Mouse (Mus musculus): Measurements from ENCODE around the gene Nadk2. TPM values are rescaled to one million over a fixed set of nuclear protein-coding genes. Genes with fewer than 3 reads are reported as not detected.
A peak's percentile ranks its signal among the peaks of the same experiment; 100 is the strongest.

Nadk2 gene
- polyA plus RNA-seq, 1 experiment from 2014 or later = 37.2 TPM

DNA sequence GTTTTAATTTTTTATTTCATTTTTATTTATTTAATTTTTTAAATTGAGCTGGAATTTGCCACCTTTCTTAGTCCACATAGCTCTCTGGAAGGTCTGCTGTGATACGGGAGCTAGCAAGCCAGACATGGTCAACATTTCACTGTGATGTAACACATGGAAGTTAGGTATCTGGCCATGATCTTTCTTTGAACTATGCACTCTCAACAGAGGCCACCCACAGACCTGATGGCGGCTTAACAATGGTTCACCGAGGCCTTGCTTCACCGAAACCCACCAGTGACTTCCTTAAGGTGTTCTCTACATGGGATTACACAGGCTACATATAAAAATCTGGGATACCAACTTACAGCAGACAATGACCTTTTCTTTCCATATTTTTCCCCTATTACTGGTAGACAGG, 43.1 kb downstream of the Nadk2 start:
- no peak overlapping the region for H3K4me3 ChIP-seq (ENCODE audit: low read depth, low read length)
- H3K4me1 ChIP-seq (ENCODE audit: control insufficient read depth, insufficient read depth, low read length) = no peaks in the 10 kb centered on the region
- ATAC-seq (ENCODE audit: insufficient number of reproducible peaks, low FRiP score, low TSS enrichment, low read depth) (no peak), DNase-seq (ENCODE audit: low spot score) (no peak)
- no peak overlapping the region for H3K27ac ChIP-seq (replicated peaks; ENCODE audit: low read depth, low read length)
- H3K9ac ChIP-seq (ENCODE audit: low read length) = no peak overlapping the region
- no peaks in the 10 kb centered on the region for H3K27me3 ChIP-seq (ENCODE audit: control insufficient read depth, insufficient read depth, low read length)
- H3K36me3 ChIP-seq (ENCODE audit: control insufficient read depth, insufficient read depth, low read length) = peaks cover 17% of the 10 kb centered on the region
- WGBS = 94% methylated on average over 4 of the region's 4 CpGs
- no peaks in the 10 kb centered on the region for H3K9me3 ChIP-seq (ENCODE audit: control insufficient read depth, low read length)
- no peak overlapping the region for H3K4me2 ChIP-seq (ENCODE audit: low read depth, severe bottlenecking)

DNA sequence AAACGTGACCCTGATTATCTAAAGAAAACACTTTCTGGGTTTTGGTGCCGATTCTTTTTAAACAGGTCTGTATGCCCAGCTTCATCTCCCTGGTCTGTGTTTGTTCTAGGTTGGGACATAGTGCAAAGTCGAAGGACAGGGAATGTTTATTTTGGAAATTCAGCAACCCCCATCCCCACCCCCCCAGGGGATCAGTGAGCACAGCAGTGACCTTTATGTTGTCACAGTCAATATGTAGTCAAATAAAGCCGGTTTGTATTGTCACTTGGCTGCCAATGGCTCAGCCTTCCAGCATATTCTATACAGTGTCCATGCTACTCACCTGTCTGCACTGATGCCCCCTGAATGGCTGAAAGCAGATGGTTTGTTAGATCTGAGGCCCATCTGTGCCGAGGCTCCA, 43.5 kb downstream of the Nadk2 start:
- no peaks in the 10 kb centered on the region for H3K4me1 ChIP-seq (ENCODE audit: control insufficient read depth, insufficient read depth, low read length)
- no peaks in the 10 kb centered on the region for H3K9me3 ChIP-seq (ENCODE audit: control insufficient read depth, low read length)
- peaks cover 18% of the 10 kb centered on the region for H3K36me3 ChIP-seq (ENCODE audit: control insufficient read depth, insufficient read depth, low read length)
- DNase-seq (ENCODE audit: low spot score) (no peak), ATAC-seq (ENCODE audit: insufficient number of reproducible peaks, low FRiP score, low TSS enrichment, low read depth) (no peak)
- H3K27ac ChIP-seq (replicated peaks; ENCODE audit: low read depth, low read length) = no peak overlapping the region
- no peak overlapping the region for H3K9ac ChIP-seq (ENCODE audit: low read length)
- no peak overlapping the region for H3K4me2 ChIP-seq (ENCODE audit: low read depth, severe bottlenecking)
- no peak overlapping the region for H3K4me3 ChIP-seq (ENCODE audit: low read depth, low read length)
- H3K27me3 ChIP-seq (ENCODE audit: control insufficient read depth, insufficient read depth, low read length) = no peaks in the 10 kb centered on the region
- 83% methylated on average over 5 of the region's 5 CpGs for WGBS

DNA sequence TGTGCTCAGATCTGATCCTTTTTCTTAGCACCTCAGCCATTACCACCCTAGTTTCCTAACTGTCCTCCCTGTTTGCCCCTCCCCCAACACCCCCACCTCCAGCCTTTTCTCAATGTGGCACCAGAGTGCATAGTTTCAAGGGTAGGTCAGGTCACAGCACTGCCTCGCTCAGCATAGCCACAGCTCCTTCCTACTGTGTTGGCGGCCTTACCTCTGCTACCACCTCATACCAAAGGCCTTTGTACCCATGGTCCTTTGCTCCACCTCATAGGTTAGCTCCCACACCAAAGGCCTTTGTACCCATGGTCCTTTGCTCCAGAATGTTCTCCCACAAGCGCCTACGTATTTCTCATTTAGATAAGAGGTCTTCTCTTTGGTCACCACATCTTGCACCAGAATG, 47.8 kb downstream of the Nadk2 start:
- no peak overlapping the region for H3K27ac ChIP-seq (replicated peaks; ENCODE audit: low read depth, low read length)
- no peak overlapping the region for H3K9ac ChIP-seq (ENCODE audit: low read length)
- DNase-seq (ENCODE audit: low spot score) = no peak
- no peaks in the 10 kb centered on the region for H3K9me3 ChIP-seq (ENCODE audit: control insufficient read depth, low read length)
- peaks cover 23% of the 10 kb centered on the region for H3K36me3 ChIP-seq (ENCODE audit: control insufficient read depth, insufficient read depth, low read length)
- H3K4me1 ChIP-seq (ENCODE audit: control insufficient read depth, insufficient read depth, low read length) = no peaks in the 10 kb centered on the region
- H3K4me2 ChIP-seq (ENCODE audit: low read depth, severe bottlenecking) = no peak overlapping the region
- 96% methylated on average over 4 of the region's 4 CpGs for WGBS
- no peak overlapping the region for H3K4me3 ChIP-seq (ENCODE audit: low read depth, low read length)
- no peaks in the 10 kb centered on the region for H3K27me3 ChIP-seq (ENCODE audit: control insufficient read depth, insufficient read depth, low read length)
- no peak for ATAC-seq (ENCODE audit: insufficient number of reproducible peaks, low FRiP score, low TSS enrichment, low read depth)

DNA sequence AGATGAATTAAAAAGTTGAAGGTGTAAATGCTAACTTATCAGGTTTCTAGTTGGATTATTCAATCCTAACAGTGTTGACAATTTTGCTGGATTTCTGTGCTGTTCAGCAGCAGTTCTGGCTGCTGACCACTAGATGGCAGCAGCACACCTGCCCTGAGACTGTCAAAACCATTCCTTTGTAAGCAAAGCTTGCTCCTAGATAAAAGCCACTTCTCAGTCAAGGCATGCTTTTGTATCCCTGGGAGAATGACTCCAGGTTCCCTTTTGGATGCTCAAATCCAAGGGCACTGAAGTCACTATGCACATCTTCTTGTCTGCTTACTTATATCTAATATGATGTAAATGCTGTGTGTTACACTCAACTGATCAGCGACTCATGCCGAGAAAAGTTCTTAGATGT, 49.0 kb downstream of the Nadk2 start:
- H3K9me3 ChIP-seq (ENCODE audit: control insufficient read depth, low read length) = no peaks in the 10 kb centered on the region
- H3K27ac ChIP-seq (replicated peaks; ENCODE audit: low read depth, low read length) = no peak overlapping the region
- H3K9ac ChIP-seq (ENCODE audit: low read length) = no peak overlapping the region
- no peak overlapping the region for H3K4me3 ChIP-seq (ENCODE audit: low read depth, low read length)
- peak; percentile 35; the same call in 1 of the 2 replicates for ATAC-seq (ENCODE audit: insufficient number of reproducible peaks, low FRiP score, low TSS enrichment, low read depth)
- H3K27me3 ChIP-seq (ENCODE audit: control insufficient read depth, insufficient read depth, low read length) = no peaks in the 10 kb centered on the region
- WGBS = 98% methylated on average over 2 of the region's 2 CpGs
- H3K4me2 ChIP-seq (ENCODE audit: low read depth, severe bottlenecking) = no peak overlapping the region
- DNase-seq (ENCODE audit: low spot score) = peak; percentile 64
- H3K36me3 ChIP-seq (ENCODE audit: control insufficient read depth, insufficient read depth, low read length) = peaks cover 18% of the 10 kb centered on the region
- no peaks in the 10 kb centered on the region for H3K4me1 ChIP-seq (ENCODE audit: control insufficient read depth, insufficient read depth, low read length)

DNA sequence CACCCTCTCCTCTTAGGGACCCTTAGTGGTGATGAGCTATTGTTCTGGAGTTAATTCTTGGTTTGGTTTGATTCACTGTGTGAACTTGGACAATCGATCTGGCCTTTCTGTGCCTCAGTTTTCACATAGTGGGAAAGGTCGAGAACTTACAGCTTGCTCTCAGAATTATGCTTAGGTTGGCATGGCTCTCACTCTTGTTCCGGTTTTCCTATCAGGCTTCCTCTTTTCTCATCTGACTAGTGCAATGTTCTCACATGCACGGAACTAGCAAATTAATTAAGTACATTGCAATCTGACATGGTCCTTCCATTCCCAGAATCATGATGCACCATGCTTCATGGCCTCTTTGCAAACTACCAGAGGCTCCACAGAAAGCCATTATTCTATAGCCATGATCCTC, 51.9 kb downstream of the Nadk2 start:
- no peak for DNase-seq (ENCODE audit: low spot score)
- no peaks in the 10 kb centered on the region for H3K27me3 ChIP-seq (ENCODE audit: control insufficient read depth, insufficient read depth, low read length)
- no peak for ATAC-seq (ENCODE audit: insufficient number of reproducible peaks, low FRiP score, low TSS enrichment, low read depth)
- H3K4me1 ChIP-seq (ENCODE audit: control insufficient read depth, insufficient read depth, low read length) = no peaks in the 10 kb centered on the region
- peaks cover 24% of the 10 kb centered on the region for H3K36me3 ChIP-seq (ENCODE audit: control insufficient read depth, insufficient read depth, low read length)
- no peak overlapping the region for H3K4me2 ChIP-seq (ENCODE audit: low read depth, severe bottlenecking)
- no peak overlapping the region for H3K4me3 ChIP-seq (ENCODE audit: low read depth, low read length)
- no peak overlapping the region for H3K27ac ChIP-seq (replicated peaks; ENCODE audit: low read depth, low read length)
- 93% methylated on average over 4 of the region's 4 CpGs for WGBS
- H3K9ac ChIP-seq (ENCODE audit: low read length) = no peak overlapping the region
- H3K9me3 ChIP-seq (ENCODE audit: control insufficient read depth, low read length) = no peaks in the 10 kb centered on the region

DNA sequence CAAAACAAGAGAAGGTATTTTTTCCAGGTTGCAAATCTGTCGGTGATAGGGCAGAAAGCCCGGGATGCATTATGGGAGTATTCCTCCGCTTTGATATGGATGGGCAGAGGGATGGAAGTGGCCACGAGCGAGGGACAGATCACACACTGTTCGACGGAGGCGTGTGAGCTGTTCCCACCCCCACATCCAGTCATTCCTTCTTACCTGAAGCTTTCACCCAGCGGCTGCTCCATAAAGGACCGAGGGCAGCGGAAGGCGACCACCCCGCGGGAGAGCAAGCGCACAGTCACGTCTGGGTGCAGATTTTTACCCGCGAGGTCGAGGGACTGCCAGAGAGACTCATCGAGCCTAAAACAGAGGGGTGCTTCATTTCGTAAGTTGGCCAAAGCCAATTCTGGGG, 53.8 kb downstream of the Nadk2 start:
- Histone ChIP-seq H3K9ac (ENCODE audit: low read length) (no peak overlapping the region), H3K9me3 (ENCODE audit: control insufficient read depth, low read length) (no peaks in the 10 kb centered on the region), H3K36me3 (ENCODE audit: control insufficient read depth, insufficient read depth, low read length) (peaks cover 24% of the 10 kb centered on the region), H3K4me2 (ENCODE audit: low read depth, severe bottlenecking) (no peak overlapping the region), H3K27ac (replicated peaks; ENCODE audit: low read depth, low read length) (no peak overlapping the region), H3K27me3 (ENCODE audit: control insufficient read depth, insufficient read depth, low read length) (no peaks in the 10 kb centered on the region), H3K4me1 (ENCODE audit: control insufficient read depth, insufficient read depth, low read length) (no peaks in the 10 kb centered on the region), H3K4me3 (ENCODE audit: low read depth, low read length) (no peak overlapping the region)
- DNase-seq (ENCODE audit: low spot score) (peak; percentile 14), ATAC-seq (ENCODE audit: insufficient number of reproducible peaks, low FRiP score, low TSS enrichment, low read depth) (no peak)
- 92% methylated on average over 21 of the region's 21 CpGs for WGBS

DNA sequence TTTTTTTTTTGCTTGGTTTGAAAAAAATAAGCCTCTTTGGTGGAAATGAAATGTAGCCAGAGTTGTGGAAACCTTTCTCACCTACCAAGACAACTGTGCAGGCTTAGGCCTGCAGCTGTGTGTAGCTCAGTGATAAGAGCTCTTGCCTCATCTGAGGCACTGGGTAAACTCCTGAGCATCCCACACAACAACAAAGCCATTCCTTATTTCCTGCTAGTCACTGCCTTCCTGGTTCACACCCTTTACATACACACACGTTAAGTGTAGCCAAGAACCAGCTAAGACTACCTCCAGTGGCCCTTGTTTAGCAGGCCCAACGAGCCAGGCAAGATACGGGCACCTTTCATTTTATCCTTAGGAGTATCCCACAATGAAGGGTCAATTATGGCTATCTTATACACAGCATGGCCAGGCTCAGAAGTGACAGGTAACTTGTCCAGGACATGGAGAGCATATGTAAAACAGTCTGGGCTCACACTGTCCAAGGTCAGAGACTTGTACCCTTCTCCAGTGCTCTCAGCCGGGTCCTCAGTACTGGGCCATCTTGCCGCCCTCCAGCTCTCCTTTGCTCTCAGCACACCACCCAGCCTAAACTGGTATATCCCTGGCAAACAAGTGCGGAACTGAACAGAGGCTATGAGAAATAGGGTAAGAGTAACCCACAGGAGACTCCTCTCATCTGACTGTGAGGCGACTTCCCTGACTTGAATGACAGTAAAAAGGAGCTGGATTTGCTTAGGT, 56.2 kb downstream of the Nadk2 start:
- no peak for ATAC-seq (ENCODE audit: insufficient number of reproducible peaks, low FRiP score, low TSS enrichment, low read depth)
- 90% methylated on average over 7 of the region's 7 CpGs for WGBS
- peaks cover 20% of the 10 kb centered on the region for H3K36me3 ChIP-seq (ENCODE audit: control insufficient read depth, insufficient read depth, low read length)
- no peaks in the 10 kb centered on the region for H3K4me1 ChIP-seq (ENCODE audit: control insufficient read depth, insufficient read depth, low read length)
- no peaks in the 10 kb centered on the region for H3K9me3 ChIP-seq (ENCODE audit: control insufficient read depth, low read length)
- H3K9ac ChIP-seq (ENCODE audit: low read length) = no peak overlapping the region
- H3K27ac ChIP-seq (replicated peaks; ENCODE audit: low read depth, low read length) = no peak overlapping the region
- H3K4me3 ChIP-seq (ENCODE audit: low read depth, low read length) = no peak overlapping the region
- DNase-seq (ENCODE audit: low spot score) = no peak
- no peaks in the 10 kb centered on the region for H3K27me3 ChIP-seq (ENCODE audit: control insufficient read depth, insufficient read depth, low read length)
- H3K4me2 ChIP-seq (ENCODE audit: low read depth, severe bottlenecking) = no peak overlapping the region

DNA sequence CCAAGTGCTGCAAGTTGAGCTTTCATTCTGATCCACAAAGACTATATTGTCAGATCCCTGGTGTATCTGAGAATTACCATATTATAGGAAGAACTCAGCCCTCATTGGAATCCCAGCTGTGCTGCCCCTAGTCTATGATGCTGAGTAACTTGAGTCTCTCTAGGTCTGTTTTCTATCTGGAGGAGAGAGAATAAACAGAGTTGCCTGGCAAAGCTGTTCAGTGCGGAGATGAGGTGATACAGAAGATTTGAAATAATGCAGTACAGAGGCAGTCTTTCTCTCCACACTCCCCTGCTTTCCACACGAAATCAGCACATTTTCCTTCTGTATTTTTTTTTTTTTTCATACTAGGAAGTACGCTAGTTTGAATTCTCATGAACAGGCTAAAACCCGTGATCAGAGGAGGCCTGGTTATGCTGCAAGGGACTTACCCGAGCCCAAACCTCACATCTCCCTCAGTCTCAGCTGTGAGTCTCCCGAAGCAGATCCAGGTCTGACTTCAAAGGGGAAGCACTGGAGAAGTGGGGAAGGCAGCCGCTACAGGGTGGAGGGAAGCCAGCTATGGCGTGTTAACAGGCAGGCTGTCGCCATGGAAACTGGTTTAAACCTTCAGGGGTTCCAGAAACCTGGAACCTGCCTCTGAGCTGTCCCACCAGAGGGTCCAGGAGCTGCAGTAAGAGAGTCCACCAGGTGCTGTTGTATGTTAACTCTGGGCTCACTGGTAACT, 59.9 kb downstream of the Nadk2 start:
- Histone ChIP-seq H3K4me3 (ENCODE audit: low read depth, low read length) (no peak overlapping the region), H3K9ac (ENCODE audit: low read length) (no peak overlapping the region), H3K27ac (replicated peaks; ENCODE audit: low read depth, low read length) (no peak overlapping the region), H3K4me2 (ENCODE audit: low read depth, severe bottlenecking) (no peak overlapping the region), H3K9me3 (ENCODE audit: control insufficient read depth, low read length) (no peaks in the 10 kb centered on the region), H3K4me1 (ENCODE audit: control insufficient read depth, insufficient read depth, low read length) (no peaks in the 10 kb centered on the region), H3K36me3 (ENCODE audit: control insufficient read depth, insufficient read depth, low read length) (peaks cover 13% of the 10 kb centered on the region; the same call in 1 of the 2 replicates), H3K27me3 (ENCODE audit: control insufficient read depth, insufficient read depth, low read length) (no peaks in the 10 kb centered on the region)
- DNase-seq (ENCODE audit: low spot score) (peak; percentile 20), ATAC-seq (ENCODE audit: insufficient number of reproducible peaks, low FRiP score, low TSS enrichment, low read depth) (0 out of 2 replicates have a peak, but pooled peaks have one; percentile 37)
- 67% methylated on average over 9 of the region's 9 CpGs for WGBS

Measured in limb, embryonic 11.5 days (tissue).